Mouse (Mus musculus): ENCODE data around the gene Olfr101. TPM values are rescaled to one million over a fixed set of nuclear protein-coding genes. Genes with fewer than 3 reads are reported as not detected.

Gene Olfr101
- polyA plus RNA-seq, 1 experiment from 2014 or later = not detected

- no peak overlapping the region for H3K9ac ChIP-seq
- no peak overlapping the region for H3K27ac ChIP-seq (replicated peaks)
- WGBS = 21% methylated on average over 1 of the region's 1 CpGs
- no peak overlapping the region for H3K4me2 ChIP-seq
- H3K27me3 ChIP-seq = no peaks in the 10 kb centered on the region
- H3K4me1 ChIP-seq (replicated peaks) = no peaks in the 10 kb centered on the region
- no peaks in the 10 kb centered on the region for H3K9me3 ChIP-seq
- ATAC-seq (ENCODE audit: low FRiP score, low read depth) = no peak
- no peaks in the 10 kb centered on the region for H3K36me3 ChIP-seq
- H3K4me3 ChIP-seq = no peak overlapping the region
Measured at GRCm38 (mm10) chr17:37250544-37250943, 53.6 kb downstream of the Olfr101 start.

- Histone ChIP-seq H3K36me3 (no peaks in the 10 kb centered on the region), H3K9me3 (no peaks in the 10 kb centered on the region), H3K4me2 (no peak overlapping the region), H3K4me1 (replicated peaks) (no peaks in the 10 kb centered on the region), H3K27ac (replicated peaks) (no peak overlapping the region), H3K27me3 (no peaks in the 10 kb centered on the region), H3K4me3 (no peak overlapping the region), H3K9ac (no peak overlapping the region)
- ATAC-seq (ENCODE audit: low FRiP score, low read depth) = no peak
Measured at GRCm38 (mm10) chr17:37249460-37249859, 54.7 kb downstream of the Olfr101 start.

Other genes starting within 250 kb of the Olfr101 start
- gene Olfr90, start 215.8 kb downstream of the Olfr101 start, polyA plus RNA-seq (2015; fragmentation: Nextera tagmentation; extraction: Ambion mirVana) = 0.08 TPM in 1 of 2 replicates, not detected in the other
- not detected in 2 replicates for gene Olfr91, start 206.0 kb downstream of the Olfr101 start, polyA plus RNA-seq (2015; fragmentation: Nextera tagmentation; extraction: Ambion mirVana)
- not detected in 2 replicates for gene Olfr92, start 184.2 kb downstream of the Olfr101 start, polyA plus RNA-seq (2015; fragmentation: Nextera tagmentation; extraction: Ambion mirVana)
- gene Olfr93, start 142.8 kb downstream of the Olfr101 start, polyA plus RNA-seq (2015; fragmentation: Nextera tagmentation; extraction: Ambion mirVana) = not detected in 2 replicates
- 0.17 TPM in 1 of 2 replicates, not detected in the other for gene Ubd, start 110.4 kb downstream of the Olfr101 start, polyA plus RNA-seq (2015; fragmentation: Nextera tagmentation; extraction: Ambion mirVana)
- not detected in 2 replicates for gene Olfr94, start 103.3 kb downstream of the Olfr101 start, polyA plus RNA-seq (2015; fragmentation: Nextera tagmentation; extraction: Ambion mirVana)
- gene Olfr95, start 91.2 kb downstream of the Olfr101 start, polyA plus RNA-seq (2015; fragmentation: Nextera tagmentation; extraction: Ambion mirVana) = 0.05 TPM in 1 of 2 replicates, not detected in the other
- not detected in 2 replicates for gene Olfr96, start 84.2 kb downstream of the Olfr101 start, polyA plus RNA-seq (2015; fragmentation: Nextera tagmentation; extraction: Ambion mirVana)
- not detected in 2 replicates for gene Olfr97, start 67.0 kb downstream of the Olfr101 start, polyA plus RNA-seq (2015; fragmentation: Nextera tagmentation; extraction: Ambion mirVana)
- gene Olfr98, start 40.6 kb downstream of the Olfr101 start, polyA plus RNA-seq (2015; fragmentation: Nextera tagmentation; extraction: Ambion mirVana) = not detected in 2 replicates
- 0.87 and 1.5 TPM in 2 replicates for gene H2-M3, start 34.1 kb downstream of the Olfr101 start, polyA plus RNA-seq (2015; fragmentation: Nextera tagmentation; extraction: Ambion mirVana)
- not detected in 2 replicates for gene Olfr99, start 20.9 kb downstream of the Olfr101 start, polyA plus RNA-seq (2015; fragmentation: Nextera tagmentation; extraction: Ambion mirVana)
- not detected in 2 replicates for gene Olfr102, start 12.7 kb upstream of the Olfr101 start, polyA plus RNA-seq (2015; fragmentation: Nextera tagmentation; extraction: Ambion mirVana)
- gene Olfr103, start 35.4 kb upstream of the Olfr101 start, polyA plus RNA-seq (2015; fragmentation: Nextera tagmentation; extraction: Ambion mirVana) = not detected in 2 replicates
- gene Olfr104-ps, start 55.3 kb upstream of the Olfr101 start, polyA plus RNA-seq (2015; fragmentation: Nextera tagmentation; extraction: Ambion mirVana) = not detected in 2 replicates
- not detected in 2 replicates for gene Olfr105-ps, start 74.7 kb upstream of the Olfr101 start, polyA plus RNA-seq (2015; fragmentation: Nextera tagmentation; extraction: Ambion mirVana)
- not detected in 2 replicates for gene Olfr106-ps, start 86.1 kb upstream of the Olfr101 start, polyA plus RNA-seq (2015; fragmentation: Nextera tagmentation; extraction: Ambion mirVana)
- not detected in 2 replicates for gene Olfr107, start 94.9 kb upstream of the Olfr101 start, polyA plus RNA-seq (2015; fragmentation: Nextera tagmentation; extraction: Ambion mirVana)
- not detected in 2 replicates for gene Olfr108, start 141.2 kb upstream of the Olfr101 start, polyA plus RNA-seq (2015; fragmentation: Nextera tagmentation; extraction: Ambion mirVana)
- gene Olfr109, start 154.6 kb upstream of the Olfr101 start, polyA plus RNA-seq (2015; fragmentation: Nextera tagmentation; extraction: Ambion mirVana) = not detected in 2 replicates
- not detected in 2 replicates for gene H2-M2, start 179.2 kb upstream of the Olfr101 start, polyA plus RNA-seq (2015; fragmentation: Nextera tagmentation; extraction: Ambion mirVana)
- gene Olfr110, start 188.2 kb upstream of the Olfr101 start, polyA plus RNA-seq (2015; fragmentation: Nextera tagmentation; extraction: Ambion mirVana) = not detected in 2 replicates
- not detected in 2 replicates for gene Olfr111, start 203.7 kb upstream of the Olfr101 start, polyA plus RNA-seq (2015; fragmentation: Nextera tagmentation; extraction: Ambion mirVana)

All from hindbrain, embryonic 15.5 days (tissue).